Mouse (Mus musculus) forebrain, embryonic 16.5 days (tissue): ENCODE results near the gene Ddi2. TPM values are rescaled to one million over a fixed set of nuclear protein-coding genes. Genes with fewer than 3 reads are reported as not detected.

Experiments used
- ATAC-seq: fragments of 200-750 bp; cut with Nextera tagmentation; 2 replicates; pipeline ENCODE4 v1.8.0; 2017; ENCODE audit warnings: mild to moderate bottlenecking, moderate library complexity
- H3K27ac ChIP-seq: fragments of 300-500 bp; sonication (generic); 2 replicates; pipeline ENCODE4 v1.5.1; 2014; ENCODE audit warnings: low read length, control low read depth
- H3K27me3 ChIP-seq: fragments of 300-500 bp; sonication (generic); replicated peaks from 2 replicates; pipeline ENCODE4 v1.6.1; 2014; ENCODE audit warnings: low read length; ENCODE audit not compliant: control insufficient read depth, insufficient read depth
- H3K36me3 ChIP-seq: fragments of 300-500 bp; sonication (generic); 2 replicates; pipeline ENCODE4 v1.6.1; 2014; ENCODE audit not compliant: control insufficient read depth, insufficient read depth
- H3K4me1 ChIP-seq: fragments of 300-500 bp; sonication (generic); replicated peaks from 2 replicates; pipeline ENCODE4 v1.6.1; 2014; ENCODE audit warnings: low read length; ENCODE audit not compliant: control insufficient read depth, insufficient read depth
- H3K4me2 ChIP-seq: fragments of 300-500 bp; sonication (generic); 2 replicates; pipeline ENCODE4 v1.6.1; 2014; ENCODE audit warnings: mild to moderate bottlenecking, low read length, control low read depth
- H3K4me3 ChIP-seq: fragments of 300-500 bp; sonication (generic); replicated peaks from 2 replicates; pipeline ENCODE4 v1.5.1; 2014; ENCODE audit warnings: mild to moderate bottlenecking, low read length, control low read depth
- H3K9ac ChIP-seq: fragments of 300-500 bp; sonication (generic); replicated peaks from 2 replicates; pipeline ENCODE4 v1.6.1; 2014; ENCODE audit warnings: low read depth, low read length, control low read depth
- H3K9me3 ChIP-seq: fragments of 300-500 bp; sonication (generic); 2 replicates; pipeline ENCODE4 v1.6.1; 2016; ENCODE audit warnings: low read length; ENCODE audit not compliant: control insufficient read depth
- WGBS: fragments of 180-500 bp; shearing (Covaris S2); extraction: QIAGEN DNeasy Blood & Tissue Kit; methylation state at CpG from one replicate; pipeline ENCODE4 v1.1.7; 2014; 5-methylcytosine and 5-hydroxymethylcytosine counted together
- polyA plus RNA-seq: library from polyadenylated mRNA; unstranded; fragments of >200 nt; fragmentation: Nextera tagmentation; extraction: Ambion mirVana; gene quantifications from 2 replicates; pipeline ENCODE4 v1.2.1, GENCODE M21; 2015

Ddi2 gene
- polyA plus RNA-seq, 1 experiment from 2014 or later: 13.1 TPM

DNA sequence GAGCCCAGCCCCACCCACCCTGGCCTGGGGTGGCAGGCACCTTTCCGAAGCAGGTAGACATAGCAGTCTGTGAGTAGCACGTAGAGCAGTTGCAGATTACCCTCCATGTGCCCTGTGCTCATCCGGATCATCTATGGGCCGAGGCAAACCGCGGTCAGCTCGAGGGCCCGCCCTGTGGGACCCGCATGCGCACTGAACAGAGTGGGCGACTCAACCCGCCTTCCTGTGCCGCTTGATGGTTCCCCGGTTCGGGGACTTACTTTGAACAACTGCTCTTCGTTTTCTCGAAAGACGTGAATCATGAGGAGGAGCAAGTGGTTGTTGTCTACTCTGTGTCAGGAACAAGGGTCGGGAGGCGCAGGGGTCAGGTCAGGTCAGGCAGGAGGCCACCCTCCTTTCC, 92.0 kb downstream of the Ddi2 start:
- Histone ChIP-seq H3K4me1 (no peaks in the 10 kb centered on the region), H3K4me3 (no peak overlapping the region), H3K9me3 (no peaks in the 10 kb centered on the region), H3K27me3 (no peaks in the 10 kb centered on the region), H3K36me3 (peaks cover 48% of the 10 kb centered on the region), H3K4me2 (no peak overlapping the region), H3K27ac (no peak overlapping the region), H3K9ac (no peak overlapping the region)
- no peak for ATAC-seq
- 97% methylated on average over 20 of the region's 20 CpGs for WGBS

GRCm38 (mm10) chr4:141630021-141630420, 93.2 kb downstream of the Ddi2 start:
- H3K4me3 ChIP-seq: no peak overlapping the region
- H3K36me3 ChIP-seq: peaks cover 53% of the 10 kb centered on the region
- H3K9me3 ChIP-seq: no peaks in the 10 kb centered on the region
- 93% methylated on average over 11 of the region's 11 CpGs for WGBS
- no peaks in the 10 kb centered on the region for H3K27me3 ChIP-seq
- H3K9ac ChIP-seq: no peak overlapping the region
- H3K27ac ChIP-seq: no peak overlapping the region
- no peaks in the 10 kb centered on the region for H3K4me1 ChIP-seq
- no peak overlapping the region for H3K4me2 ChIP-seq
- ATAC-seq: no peak

DNA sequence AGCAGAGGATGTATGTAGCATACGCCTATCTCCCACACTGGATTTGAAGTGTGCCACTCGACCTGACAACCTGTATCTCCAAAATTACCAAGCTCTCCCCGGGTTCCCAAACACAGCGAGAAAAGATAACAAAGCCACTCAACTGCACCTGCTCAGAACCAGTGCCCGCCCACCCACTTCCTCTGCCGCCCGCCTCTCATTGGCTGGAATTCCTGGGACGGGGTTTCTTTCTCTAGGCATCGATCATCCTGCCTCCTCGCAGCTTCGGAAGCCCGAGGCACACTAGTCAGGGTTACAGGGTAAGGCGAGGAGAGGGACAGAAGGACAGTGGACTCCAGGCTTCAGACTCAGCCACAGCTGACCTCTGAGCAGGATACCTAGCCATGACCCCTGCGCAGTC, 94.6 kb downstream of the Ddi2 start:
- H3K36me3 ChIP-seq: peaks cover 46% of the 10 kb centered on the region
- H3K4me3 ChIP-seq: no peak overlapping the region
- H3K27ac ChIP-seq: no peak overlapping the region
- WGBS: 84% methylated on average over 14 of the region's 14 CpGs
- H3K9ac ChIP-seq: no peak overlapping the region
- no peaks in the 10 kb centered on the region for H3K27me3 ChIP-seq
- ATAC-seq: no peak
- H3K4me1 ChIP-seq: no peaks in the 10 kb centered on the region
- H3K4me2 ChIP-seq: no peak overlapping the region
- H3K9me3 ChIP-seq: no peaks in the 10 kb centered on the region

Other genes with a start within 250 kb of the Ddi2 start
- 16.0 and 19.1 TPM in 2 replicates for gene Spen, start 184.8 kb downstream of the Ddi2 start, polyA plus RNA-seq
- gene Fblim1, start 117.3 kb downstream of the Ddi2 start, polyA plus RNA-seq: 18.8 and 27.8 TPM in 2 replicates
- 0.13 and 0.19 TPM in 2 replicates for gene Tmem82, start 104.8 kb downstream of the Ddi2 start, polyA plus RNA-seq
- 0.08 TPM in 1 of 2 replicates, not detected in the other for gene Slc25a34, start 99.6 kb downstream of the Ddi2 start, polyA plus RNA-seq
- gene Plekhm2, start 58.5 kb downstream of the Ddi2 start, polyA plus RNA-seq: 5.0 and 7.0 TPM in 2 replicates
- gene Rsc1a1, start 37.8 kb downstream of the Ddi2 start, polyA plus RNA-seq: 0.99 and 1.4 TPM in 2 replicates
- gene Agmat, start 23.3 kb upstream of the Ddi2 start, polyA plus RNA-seq: not detected in 2 replicates
- 5.3 and 6.4 TPM in 2 replicates for gene Dnajc16, start 67.5 kb upstream of the Ddi2 start, polyA plus RNA-seq
- gene Casp9, start 70.2 kb upstream of the Ddi2 start, polyA plus RNA-seq: 15.8 and 16.6 TPM in 2 replicates
- not detected in 2 replicates for gene Cela2a, start 102.7 kb upstream of the Ddi2 start, polyA plus RNA-seq
- gene Ctrc, start 122.9 kb upstream of the Ddi2 start, polyA plus RNA-seq: not detected in 2 replicates
- 69.9 and 76.8 TPM in 2 replicates for gene Efhd2, start 151.5 kb upstream of the Ddi2 start, polyA plus RNA-seq